Mouse (Mus musculus) adrenal gland, postnatal 4 days (tissue): ENCODE results near the gene Syt9. TPM values are rescaled to one million over a fixed set of nuclear protein-coding genes. Genes with fewer than 3 reads are reported as not detected.
"Not testable (repeated sequence)": the region's sequence is repeated elsewhere in the genome, so short reads cannot be mapped to it uniquely, and the experiment has no call there.

ENCODE experiments used
- DNase-seq, 2 experiments: peaks; one replicate each; pipeline ENCODE4 v3.0.0; 2021 to 2022; ENCODE audit warnings: low spot score in 2 of 2, mixed read lengths in 2 of 2
- total RNA-seq, 2 experiments: library from RNA; stranded (reverse); gene quantifications; 2 replicates each; pipeline ENCODE4 v1.2.3; 2021

Syt9 gene
- total RNA-seq, 2 experiments from 2014 or later: 10.0 to 12.8 TPM

DNA sequence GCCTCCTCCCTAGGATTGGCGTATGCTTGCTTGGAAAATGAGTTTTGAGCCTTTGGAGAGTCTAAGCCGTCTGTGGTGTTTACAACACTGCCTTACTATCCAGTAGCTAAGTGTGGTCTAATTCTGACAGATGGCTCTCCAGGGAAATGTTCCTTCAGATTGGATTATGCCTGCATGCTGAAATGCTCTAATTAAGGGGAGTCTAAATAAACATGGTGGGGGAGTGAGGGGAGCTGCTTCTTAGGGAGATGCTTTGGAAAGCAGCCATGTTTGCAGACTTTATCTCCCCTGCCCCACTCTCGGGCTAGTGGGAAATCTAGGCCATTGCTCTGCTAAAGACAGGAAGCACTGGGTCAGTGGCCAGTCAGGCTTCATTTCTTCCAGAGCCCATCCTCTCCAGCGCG lies 84.6 kb downstream of the Syt9 start:
- DNase-seq: no peak

DNA sequence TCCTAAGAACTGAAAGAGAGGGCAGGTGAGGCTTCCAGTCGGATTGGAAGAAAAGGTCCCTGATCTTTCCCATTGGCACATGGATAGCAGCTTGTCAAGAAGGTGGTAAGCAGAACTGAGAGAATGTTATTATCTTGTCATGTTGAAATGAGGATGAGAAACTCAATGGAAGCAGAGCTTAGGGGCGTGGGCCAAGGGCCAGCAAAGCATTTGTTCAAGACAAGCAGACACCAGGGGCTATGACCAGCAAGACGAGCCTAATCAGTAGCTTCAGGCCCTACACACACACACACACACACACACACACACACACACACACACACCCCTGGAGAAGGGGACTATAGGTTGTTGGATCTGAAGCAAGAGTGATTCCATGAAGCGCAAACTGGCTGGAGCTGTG lies 90.6 kb downstream of the Syt9 start:
- DNase-seq: no peak

DNA sequence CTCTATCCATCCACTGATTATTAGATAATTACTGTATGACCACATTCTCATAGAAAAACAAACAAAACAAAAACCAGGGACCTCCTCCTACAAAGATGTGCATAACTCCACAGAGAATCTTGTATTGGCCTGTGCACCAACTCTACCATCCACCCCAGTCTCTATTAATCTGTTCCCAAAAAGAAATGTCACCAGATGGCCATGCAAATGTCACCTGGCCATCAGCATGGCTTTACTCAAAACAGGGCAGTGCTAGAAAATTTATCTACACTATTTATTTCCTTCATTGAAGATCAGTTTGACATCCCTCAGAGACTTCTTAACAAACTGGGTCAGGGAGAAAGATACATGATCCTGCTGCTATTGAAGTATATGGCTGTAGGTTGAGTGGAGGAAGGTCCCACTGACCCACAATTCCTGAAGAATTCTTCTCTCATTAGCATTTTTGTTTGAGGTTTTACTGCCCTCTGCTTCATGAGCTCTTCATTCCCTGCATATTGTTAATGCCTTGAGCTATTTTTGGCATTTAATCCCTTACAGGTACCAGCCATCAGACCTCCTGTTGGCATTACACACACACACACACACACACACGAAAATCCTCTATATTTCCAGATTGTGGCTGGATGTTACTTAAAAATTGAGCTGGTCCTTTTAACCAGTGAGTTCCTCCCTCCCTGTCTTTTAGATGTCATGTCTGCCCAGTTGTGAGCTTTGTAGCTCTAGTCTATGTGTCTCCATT lies 91.3 kb downstream of the Syt9 start:
- DNase-seq: no peak

DNA sequence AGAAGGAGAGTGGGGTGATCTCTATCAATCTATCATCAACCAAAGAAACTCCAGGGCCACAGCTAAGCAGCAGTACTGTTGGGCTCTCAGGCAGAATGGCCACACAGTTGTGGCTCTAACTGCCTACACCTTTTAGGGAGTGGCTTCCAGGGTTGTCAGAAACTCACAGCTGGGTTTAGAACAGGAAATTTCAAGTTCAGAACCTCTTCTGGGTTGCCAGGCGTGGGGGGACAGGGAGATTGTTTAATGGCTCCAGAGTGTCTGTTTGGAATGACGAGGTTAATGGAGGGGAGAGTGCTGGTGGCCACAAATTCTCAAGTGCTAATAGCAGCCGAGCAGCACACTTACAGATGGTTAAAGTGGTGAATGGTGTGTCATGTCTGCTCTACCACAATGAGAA lies 92.4 kb downstream of the Syt9 start:
- no peak for DNase-seq

DNA sequence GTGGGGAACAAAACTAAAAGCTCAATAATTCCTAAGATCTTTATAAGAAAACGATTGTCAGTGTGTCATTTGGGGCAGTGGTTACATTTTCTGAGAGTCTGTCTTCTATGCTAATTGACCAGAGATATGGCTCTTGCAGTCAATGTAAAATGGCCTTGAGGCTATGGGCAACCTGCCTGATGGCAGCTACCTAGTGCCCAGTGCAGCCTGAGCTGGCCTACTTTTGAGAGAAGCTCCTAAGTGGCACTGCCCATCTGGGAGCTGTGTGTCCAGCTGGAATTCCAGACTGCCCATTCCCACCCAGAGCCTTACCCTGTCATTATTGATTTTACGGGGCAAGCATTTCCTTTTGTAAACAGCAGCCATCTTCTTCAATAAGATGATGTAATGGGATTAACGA lies 94.6 kb downstream of the Syt9 start:
- DNase-seq: no peak

DNA sequence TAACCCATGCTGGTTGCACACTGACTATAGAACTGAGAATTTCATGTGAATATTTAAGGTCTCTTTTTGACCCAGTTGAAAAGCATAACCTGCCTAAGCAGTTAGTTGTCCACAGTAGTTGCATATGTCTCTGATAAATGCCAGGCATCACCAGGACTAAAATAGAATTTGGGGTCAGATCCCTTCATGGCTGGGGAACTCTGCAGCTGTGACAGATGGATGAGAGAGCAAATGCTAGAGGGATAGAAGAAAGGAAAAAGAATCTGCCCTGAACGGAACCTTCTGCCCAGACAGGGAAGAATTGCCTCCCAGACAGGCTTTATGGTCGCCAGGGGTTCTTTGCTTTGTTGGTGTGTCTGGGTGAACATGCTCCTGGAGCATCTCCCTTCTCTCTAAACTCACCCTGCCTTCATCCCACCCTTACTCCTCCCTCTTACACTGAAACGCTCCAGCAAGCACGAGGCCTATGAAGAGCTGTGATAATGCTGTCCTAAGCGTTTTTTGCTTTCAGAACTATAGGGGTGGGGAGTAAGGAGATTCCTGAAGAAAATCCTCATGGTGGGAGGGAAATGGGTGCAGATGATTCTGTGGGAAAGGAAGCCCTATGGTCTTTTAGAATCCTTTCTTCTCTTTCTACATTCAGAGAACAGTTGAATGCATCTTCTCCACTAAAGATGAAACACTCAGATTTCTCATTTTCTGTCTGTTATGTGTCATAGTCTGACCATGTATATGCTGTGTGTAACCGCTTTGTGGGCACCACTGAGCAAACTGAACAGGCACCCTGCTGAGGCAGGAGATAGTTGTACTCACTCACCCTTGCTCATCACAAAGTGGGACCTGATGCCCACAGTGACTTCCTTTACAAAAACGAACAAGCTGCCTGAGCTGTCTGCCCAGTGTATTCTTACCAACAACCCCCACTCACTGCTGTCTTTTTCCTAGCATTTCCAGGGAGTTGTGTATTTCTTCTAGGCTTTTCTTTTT lies 108.7 kb downstream of the Syt9 start:
- DNase-seq: no peak

DNA sequence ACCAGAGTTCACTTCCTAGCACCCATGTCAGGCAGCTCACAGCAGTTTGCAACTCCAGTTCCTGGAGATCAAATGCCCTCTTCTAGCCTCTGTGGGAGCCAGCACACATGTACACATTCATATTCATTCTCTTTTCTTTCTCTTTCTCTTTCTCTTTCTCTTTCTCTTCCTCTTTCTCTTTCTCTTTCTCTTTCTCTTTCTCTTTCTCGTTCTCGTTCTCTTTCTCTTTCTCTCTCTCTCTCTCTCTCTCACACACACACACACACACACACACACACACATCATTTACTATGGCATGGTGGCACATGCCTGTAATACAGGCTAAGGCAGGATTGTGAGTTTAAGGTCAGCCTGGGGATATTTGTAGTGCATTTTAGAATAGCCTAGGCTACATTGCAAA lies 115.2 kb downstream of the Syt9 start:
- not testable (repeated sequence) for DNase-seq

DNA sequence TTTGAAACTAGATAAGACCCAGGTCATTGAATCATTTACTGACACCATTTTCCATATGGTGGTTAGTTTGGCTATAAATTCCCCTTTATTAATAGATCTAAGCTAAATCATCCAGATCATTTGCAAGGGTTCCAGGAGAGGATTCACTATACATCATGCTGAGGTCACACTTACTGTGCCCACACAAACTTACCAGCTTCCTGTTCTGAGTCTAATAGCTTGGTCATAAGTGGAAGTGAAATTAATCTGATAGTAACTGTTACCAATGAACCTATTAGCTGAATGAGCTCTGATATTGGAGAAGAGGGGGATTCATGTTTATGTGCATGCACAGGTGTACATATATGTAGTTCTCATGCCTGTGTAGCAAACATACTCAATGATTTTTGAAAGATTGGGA lies 124.9 kb downstream of the Syt9 start:
- DNase-seq: no peak

DNA sequence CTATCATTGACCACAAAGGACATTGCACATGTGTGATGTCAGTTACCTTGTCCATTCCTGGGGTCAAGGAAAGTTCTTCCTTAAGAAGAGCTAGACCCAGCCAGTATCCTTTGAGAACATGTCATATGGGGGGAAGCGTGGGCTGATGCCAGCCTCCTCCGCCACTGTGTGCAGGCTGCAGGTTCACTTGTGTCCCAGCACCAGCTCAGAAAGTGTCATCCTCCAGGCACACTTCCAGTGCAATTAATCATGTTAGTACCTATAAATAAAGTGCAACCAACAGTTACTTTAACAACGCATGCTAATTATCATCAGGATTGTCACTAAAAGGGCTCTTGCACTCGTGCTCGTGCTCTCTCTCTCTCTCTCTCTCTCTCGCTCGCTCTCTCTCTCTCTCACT lies 126.4 kb downstream of the Syt9 start:
- no peak for DNase-seq

DNA sequence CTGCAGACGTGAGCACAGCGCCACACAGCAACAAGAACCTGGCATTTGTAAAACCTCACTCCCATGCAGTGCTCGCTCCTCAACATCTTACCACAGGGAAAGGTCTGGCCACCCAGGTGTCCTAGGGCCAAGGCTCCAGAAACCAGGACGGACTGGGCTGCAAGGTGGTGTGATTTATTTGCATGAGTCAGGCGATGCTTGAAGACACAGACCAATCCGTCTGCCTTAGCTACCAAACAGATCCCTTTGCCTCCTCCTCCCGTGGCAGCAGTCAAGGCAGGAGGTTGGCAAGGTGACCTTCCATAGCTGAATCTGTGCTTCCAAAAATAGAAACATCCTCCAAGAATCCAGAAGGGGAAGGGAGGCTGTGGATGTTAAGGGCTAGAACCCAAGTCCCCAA lies 130.1 kb downstream of the Syt9 start:
- no peak for DNase-seq

DNA sequence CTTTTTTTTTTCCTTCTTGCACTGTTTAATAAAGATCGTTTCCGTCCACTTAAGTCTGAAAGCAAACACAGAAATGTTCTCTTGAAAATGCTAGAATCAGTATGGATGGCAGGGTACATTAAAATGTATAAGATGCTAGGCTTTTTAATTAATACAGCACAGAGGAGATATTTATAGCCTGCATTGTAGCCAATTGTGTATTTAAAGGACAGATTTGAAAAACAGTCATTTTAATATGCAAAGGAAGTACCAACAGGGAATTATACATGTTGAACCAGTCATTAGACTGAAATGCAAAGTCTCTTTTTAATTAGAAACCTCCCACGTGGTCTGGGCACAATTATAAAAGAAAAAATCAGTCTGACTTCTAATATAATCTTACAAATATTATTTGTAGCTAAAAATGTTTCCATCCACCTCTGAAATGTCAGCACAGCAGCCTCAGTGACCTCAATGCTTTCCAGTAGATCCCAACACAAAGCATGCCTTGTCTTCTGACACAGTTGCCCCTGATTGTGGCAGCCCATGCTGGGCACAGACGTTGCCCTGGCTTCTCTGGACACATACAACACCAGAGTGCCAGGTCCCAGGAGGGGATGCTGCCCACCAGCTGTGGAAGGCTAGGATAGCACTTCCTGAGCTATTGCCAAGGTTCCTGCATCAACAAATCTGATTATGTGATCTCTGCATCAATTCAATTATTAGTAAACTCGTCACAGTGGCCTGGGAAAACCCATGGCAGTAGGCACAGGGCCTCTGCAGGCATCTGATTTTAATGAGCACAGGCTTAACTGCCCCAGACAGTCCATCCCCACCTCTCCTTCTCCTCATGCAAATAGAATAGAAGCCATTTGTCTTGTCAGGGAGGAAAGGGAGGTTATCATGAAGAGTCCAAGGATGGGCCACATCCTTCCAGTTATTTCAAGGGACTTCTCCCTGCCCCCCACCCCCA lies 134.5 kb downstream of the Syt9 start:
- no peak for DNase-seq

DNA sequence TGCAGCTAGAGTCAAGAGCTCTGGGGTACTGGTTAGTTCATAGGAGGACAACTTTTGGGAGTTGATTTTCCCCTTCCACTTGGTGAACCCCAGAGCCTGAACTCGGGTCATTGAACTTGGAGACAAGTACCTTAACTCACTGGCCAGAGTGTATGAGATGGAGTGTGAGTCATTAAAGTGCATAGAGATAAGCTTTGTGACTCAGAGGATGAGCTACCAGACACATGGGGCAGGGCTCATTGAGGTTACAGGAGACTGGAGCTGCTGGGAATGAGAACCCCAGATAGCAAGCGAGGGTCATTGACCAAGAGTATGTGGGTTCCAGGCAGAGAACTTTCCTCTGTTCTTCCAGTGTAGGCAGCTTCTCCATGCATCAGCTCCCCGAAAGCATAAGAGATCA lies 137.4 kb downstream of the Syt9 start:
- DNase-seq: no peak

DNA sequence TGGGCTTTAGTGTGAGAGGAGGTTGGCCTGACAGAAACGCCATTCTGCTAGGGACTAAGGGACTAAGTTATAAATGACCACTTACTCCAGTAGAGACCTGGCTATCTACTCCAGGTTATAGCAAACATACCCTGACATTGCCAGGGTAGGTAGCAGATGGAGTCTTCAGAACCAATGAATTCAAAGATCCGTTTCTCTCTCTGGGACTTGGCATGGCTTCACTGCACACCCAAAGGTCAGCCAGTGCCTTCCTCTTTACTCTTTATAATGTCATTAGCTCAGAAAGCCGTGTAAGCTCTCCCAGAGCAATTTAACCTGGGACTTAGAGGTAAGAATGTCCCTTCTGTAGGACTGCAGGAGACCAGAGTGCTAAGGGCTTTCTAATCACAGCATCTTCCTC lies 139.2 kb downstream of the Syt9 start:
- DNase-seq: no peak

DNA sequence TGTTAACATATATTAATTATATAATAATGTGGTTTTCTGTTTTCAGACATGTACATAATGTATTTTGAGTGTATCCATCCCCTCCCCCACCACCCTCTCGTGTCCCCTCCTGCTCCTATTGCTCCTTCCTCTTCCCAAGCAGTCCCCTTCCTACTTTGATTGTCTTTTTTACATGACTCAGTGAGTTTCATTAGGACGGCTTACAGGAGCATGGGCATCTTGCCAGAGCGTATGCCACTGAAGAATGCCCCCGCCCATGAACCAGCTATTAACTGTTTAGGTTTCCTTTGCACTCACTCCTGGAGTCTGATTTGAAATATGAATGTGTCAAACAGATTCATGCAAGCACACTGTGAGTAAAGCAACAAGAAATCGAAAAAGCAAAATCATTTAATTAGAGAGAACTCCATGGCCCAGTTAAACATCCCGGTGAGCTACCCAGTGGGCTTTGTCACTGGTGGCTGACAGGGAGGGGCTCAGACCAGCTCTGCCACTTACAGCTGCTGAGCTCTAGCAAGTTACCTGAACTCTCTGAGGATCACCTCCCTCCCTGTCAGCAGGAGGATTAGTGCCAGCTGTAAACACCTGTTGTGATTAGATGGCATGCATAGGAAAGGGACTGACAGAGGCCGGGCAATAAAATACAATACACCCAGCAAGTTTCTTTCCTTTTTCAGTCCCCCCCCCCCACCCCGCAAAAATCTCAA lies 146.3 kb downstream of the Syt9 start:
- no peak for DNase-seq

DNA sequence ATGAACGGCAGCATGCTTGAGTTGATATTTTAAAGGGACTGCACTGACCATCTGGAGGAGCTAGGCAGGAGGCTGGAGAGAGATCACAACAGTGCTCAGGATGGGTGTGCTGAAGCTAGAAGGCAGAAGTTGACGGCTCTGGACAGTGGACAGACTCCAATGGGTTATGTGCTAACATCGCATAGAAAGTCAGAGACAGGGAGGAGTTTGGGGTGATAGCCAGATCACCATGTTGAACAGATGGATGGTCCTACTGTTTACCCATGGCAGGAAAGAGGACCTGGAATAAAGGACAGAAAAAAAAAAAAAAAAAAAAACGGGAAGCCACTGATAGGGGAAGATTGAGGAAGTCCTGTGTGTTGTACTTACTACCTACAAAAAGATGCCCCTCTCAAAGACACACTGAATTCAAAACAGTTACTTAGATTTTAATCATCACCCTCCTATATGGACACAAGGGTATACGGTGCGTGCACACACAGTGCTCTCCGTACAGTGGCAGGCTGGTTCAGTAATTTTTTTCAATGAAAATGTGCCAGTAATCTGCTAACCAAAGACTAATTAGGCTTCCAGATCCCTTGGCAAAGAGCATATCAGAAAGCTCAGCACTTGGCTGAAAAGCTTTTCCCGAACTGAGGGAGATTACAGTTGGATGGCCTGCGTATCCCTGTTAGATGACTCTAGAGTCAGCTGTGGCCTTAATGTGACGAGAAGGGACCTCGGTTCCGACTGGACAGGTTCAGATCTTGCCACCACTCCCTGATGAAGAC lies 148.9 kb downstream of the Syt9 start:
- no peak for DNase-seq

DNA sequence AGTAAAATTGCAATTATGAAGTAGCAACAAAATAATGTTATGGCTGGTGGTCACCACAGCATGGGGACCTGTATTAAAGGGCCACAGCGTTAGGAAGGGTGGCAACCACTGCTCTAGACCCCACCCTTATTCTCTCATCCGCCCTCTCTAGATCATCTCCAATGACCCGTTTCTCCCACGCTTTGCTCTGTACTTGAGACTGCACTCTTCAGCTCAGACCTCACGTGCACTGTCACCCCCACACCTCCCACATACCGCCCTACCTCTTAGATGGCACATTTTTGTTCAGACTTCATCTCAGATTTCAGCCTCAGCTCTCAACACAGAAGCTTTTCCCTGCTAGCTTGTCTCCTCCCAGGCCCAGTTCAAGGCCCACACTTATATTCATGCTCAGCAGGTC lies 150.9 kb downstream of the Syt9 start:
- DNase-seq: no peak

DNA sequence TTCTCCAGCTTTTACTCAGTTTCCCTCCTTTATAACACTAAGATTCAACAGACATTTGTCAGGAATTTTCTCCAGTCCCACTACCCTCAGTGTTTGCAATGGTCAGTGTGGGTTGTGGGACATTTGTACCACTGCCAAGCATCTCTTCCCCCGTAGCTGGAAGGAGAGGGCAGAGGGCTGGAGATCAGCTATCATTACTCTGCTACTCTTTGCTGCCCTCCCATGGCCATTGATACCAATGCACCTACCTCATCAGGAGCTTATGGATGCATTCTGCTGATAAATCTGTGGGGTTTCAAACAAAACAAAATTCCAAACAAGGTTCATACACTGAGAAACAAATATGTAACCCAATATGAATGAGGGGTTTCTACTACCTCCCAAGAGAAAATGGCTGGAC lies 155.8 kb downstream of the Syt9 start:
- DNase-seq: peak in 1 of 2 experiments; percentile 9

DNA sequence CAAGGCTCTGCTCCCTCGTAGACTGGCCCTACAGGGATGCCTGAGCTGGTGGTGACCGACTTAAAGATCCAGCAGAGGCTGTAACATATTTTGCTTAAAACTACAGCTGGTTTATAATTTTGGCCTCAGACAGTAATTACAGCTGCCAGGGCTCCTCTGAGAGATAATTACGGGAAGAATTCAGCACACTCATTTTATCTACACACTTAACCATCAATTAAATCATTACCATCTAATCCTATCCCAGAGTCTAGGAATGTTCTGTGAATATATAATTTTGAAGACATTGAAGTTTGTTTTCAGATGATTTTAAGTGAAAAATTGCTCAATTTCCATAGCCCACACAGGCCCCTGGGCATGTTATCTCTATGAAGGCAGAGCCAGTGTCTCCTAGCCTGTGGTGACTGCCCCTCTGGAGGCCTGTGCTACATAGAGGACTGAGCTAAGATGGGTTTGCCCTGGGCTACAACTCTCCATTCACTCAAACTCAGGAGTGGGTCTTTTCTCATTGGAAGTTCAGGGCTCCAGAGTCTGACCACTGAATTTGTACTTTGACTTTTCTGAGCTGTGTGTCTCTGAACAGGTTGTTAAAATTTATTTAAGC lies 157.7 kb downstream of the Syt9 start:
- no peak for DNase-seq

DNA sequence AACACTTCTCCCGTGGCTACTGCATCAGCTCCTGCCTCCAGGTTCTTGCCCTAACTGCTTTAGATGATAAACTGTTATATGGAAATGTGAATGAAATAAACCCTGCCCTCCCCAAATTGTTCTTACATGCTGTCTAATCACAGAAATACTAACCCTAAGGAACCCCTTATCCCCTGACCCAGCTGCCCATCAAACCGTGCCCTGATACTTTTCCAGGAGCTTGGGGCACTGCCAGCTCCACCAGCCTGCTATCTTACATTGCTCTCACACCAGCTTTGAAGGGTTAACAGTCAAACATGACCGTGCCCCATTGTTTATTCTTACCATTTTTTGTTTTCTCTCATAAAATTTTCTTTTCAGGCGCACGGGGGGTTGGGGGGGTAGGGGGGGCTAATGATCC lies 158.8 kb downstream of the Syt9 start:
- no peak for DNase-seq
